Mouse (Mus musculus): ENCODE measurements around the gene Cdkl3. TPM values are rescaled to one million over a fixed set of nuclear protein-coding genes. Genes with fewer than 3 reads are reported as not detected.
A peak's percentile ranks its signal among the peaks of the same experiment; 100 is the strongest.
"Not testable (repeated sequence)": the region's sequence is repeated elsewhere in the genome, so short reads cannot be mapped to it uniquely, and the experiment has no call there.

Cdkl3 gene
- polyA plus RNA-seq, 1 experiment from 2014 or later, result 13.0 TPM

GRCm38 (mm10) chr11:52116117-52116516 is 112.1 kb downstream of the Cdkl3 start:
- not testable (repeated sequence) for DNase-seq (ENCODE audit: extremely low spot score, low spot score); H3K27ac ChIP-seq; H3K4me1 ChIP-seq; H3K9me3 ChIP-seq; H3K27me3 ChIP-seq (ENCODE audit: poor library complexity, severe bottlenecking); H3K4me3 ChIP-seq
- peaks cover 90% of the 10 kb centered on the region for H3K36me3 ChIP-seq (replicated peaks)
- WGBS, result 95% methylated on average over 6 of the region's 6 CpGs

DNA sequence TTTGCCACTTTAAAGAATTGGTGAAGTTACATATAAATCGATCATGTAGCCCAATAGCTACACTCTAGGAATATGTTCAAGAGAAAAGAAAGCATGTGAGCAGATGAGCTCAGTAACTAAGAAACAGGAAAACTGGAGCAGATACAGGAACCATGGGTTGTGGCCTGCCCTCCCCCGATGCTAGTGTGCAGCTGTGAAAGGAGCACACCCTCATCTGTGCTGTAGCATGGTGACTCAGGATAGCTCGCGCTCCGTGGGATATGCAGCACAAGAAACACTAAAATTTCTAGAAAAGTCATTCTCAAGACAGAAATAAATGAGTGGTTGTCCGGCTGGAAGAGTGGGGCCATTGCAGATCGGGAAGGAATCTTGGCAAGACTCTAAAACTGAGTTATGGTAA is 113.1 kb downstream of the Cdkl3 start:
- WGBS, result 97% methylated on average over 7 of the region's 7 CpGs
- Histone ChIP-seq H3K4me1 (no peaks in the 10 kb centered on the region), H3K9me3 (peaks cover 6% of the 10 kb centered on the region), H3K4me3 (no peak overlapping the region), H3K36me3 (replicated peaks) (peaks cover 100% of the 10 kb centered on the region), H3K27me3 (ENCODE audit: poor library complexity, severe bottlenecking) (no peaks in the 10 kb centered on the region), H3K27ac (no peak overlapping the region)
- no peak for DNase-seq (ENCODE audit: extremely low spot score, low spot score)

DNA sequence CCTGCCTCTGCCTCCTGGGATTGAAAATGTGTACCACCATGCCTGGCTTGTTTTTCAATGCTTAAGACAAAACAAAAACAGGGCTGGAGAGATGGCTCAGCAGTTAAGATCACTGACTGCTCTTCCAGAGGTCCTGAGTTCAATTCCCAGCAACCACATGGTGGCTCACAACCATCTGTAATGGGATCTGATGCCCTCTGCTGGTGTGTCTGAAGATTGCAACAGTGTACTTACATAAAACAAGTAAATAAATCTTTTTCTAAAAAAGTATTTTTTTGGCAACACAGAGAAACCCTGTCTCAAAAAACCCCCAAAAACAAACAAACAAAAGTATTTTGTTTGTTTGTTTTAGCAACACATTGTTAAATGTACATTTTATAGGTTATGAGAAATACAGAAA is 116.4 kb downstream of the Cdkl3 start:
- H3K36me3 ChIP-seq (replicated peaks), result peaks cover 100% of the 10 kb centered on the region
- not testable (repeated sequence) for H3K9me3 ChIP-seq; DNase-seq (ENCODE audit: extremely low spot score, low spot score)

GRCm38 (mm10) chr11:52122045-52122444 is 118.0 kb downstream of the Cdkl3 start:
- Histone ChIP-seq H3K9me3 (peaks cover 6% of the 10 kb centered on the region), H3K36me3 (replicated peaks) (peaks cover 99% of the 10 kb centered on the region), H3K27me3 (ENCODE audit: poor library complexity, severe bottlenecking) (no peaks in the 10 kb centered on the region), H3K4me1 (no peaks in the 10 kb centered on the region), H3K27ac (no peak overlapping the region), H3K4me3 (no peak overlapping the region)
- no peak for DNase-seq (ENCODE audit: extremely low spot score, low spot score)
- WGBS, result 94% methylated on average over 6 of the region's 6 CpGs

More for the DNA sequence above, 116.4 kb downstream of the Cdkl3 start:
- not testable (repeated sequence) for H3K4me1 ChIP-seq; H3K27ac ChIP-seq; H3K27me3 ChIP-seq (ENCODE audit: poor library complexity, severe bottlenecking); H3K4me3 ChIP-seq

DNA sequence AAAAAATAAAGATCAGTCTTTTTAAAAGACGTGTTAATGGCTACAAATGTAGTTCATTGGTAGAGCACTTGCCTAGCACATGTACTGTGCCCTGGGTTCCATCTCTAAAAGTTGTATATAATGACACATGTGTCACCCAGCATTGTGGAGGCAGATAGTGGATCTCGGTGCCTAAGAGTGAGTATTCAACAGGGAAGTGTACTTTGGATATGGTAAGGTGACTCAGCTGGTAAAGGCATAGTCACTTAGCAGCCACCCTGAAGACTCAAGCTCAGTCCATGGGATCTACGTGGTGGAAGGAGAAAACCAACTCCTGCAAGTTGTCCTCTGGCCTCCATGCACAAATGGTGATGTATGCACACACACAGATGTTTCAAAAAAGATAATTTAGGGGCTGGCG is 120.4 kb downstream of the Cdkl3 start:
- no peak for DNase-seq (ENCODE audit: extremely low spot score, low spot score)
- WGBS, result 90% methylated on average over 4 of the region's 4 CpGs
- peaks cover 87% of the 10 kb centered on the region for H3K36me3 ChIP-seq (replicated peaks)
- H3K27me3 ChIP-seq (ENCODE audit: poor library complexity, severe bottlenecking), result no peaks in the 10 kb centered on the region
- H3K4me3 ChIP-seq, result no peak overlapping the region
- peaks cover 6% of the 10 kb centered on the region for H3K9me3 ChIP-seq
- H3K4me1 ChIP-seq, result no peaks in the 10 kb centered on the region
- no peak overlapping the region for H3K27ac ChIP-seq

DNA sequence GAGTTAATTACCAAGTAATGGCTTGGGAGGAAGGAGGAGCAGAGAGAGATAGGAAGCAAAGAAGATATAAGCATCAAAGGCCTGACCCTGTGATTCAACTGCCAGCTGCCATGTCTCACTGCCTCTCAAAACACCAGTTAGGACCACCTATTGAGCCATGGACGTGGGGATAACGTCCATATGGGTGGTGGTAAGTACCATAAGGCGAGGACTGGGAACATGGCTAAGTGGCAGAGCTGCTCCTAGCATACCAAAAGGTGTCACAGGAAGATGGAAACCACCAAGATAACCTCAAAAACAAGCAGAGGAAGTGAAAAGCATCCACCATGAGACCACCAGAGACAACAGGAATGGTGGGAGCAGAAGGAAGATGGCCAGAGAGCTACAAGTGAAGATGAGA is 123.1 kb downstream of the Cdkl3 start:
- Histone ChIP-seq H3K36me3 (replicated peaks) (peaks cover 60% of the 10 kb centered on the region), H3K4me1 (no peaks in the 10 kb centered on the region), H3K9me3 (no peaks in the 10 kb centered on the region), H3K27me3 (ENCODE audit: poor library complexity, severe bottlenecking) (no peaks in the 10 kb centered on the region), H3K4me3 (no peak overlapping the region), H3K27ac (no peak overlapping the region)
- DNase-seq (ENCODE audit: extremely low spot score, low spot score), result no peak
- 75% methylated on average over 3 of the region's 3 CpGs for WGBS

DNA sequence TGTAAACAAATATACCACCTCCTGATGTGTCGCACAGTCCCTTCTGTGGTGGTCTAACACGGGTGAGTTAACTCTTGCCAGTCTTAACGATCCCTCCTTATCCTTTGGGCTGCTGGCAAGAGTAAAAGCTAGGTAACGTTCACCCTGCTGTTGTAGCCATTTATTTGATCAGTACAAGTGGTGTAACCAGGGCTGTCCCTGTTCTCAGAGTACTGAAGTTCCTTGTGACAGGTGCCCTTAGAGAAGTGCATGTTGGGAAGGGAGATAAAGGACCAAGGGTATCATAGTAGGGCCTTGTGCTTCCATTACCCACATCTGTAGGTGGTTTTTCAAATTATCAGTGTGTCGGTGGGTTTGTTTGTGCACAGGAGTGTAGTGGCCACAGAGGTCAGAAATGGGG is 123.7 kb downstream of the Cdkl3 start:
- Histone ChIP-seq H3K4me3 (no peak overlapping the region), H3K27ac (no peak overlapping the region), H3K9me3 (no peaks in the 10 kb centered on the region), H3K27me3 (ENCODE audit: poor library complexity, severe bottlenecking) (no peaks in the 10 kb centered on the region), H3K36me3 (replicated peaks) (peaks cover 54% of the 10 kb centered on the region), H3K4me1 (no peaks in the 10 kb centered on the region)
- DNase-seq (ENCODE audit: extremely low spot score, low spot score), result no peak
- WGBS, result 77% methylated on average over 5 of the region's 5 CpGs

DNA sequence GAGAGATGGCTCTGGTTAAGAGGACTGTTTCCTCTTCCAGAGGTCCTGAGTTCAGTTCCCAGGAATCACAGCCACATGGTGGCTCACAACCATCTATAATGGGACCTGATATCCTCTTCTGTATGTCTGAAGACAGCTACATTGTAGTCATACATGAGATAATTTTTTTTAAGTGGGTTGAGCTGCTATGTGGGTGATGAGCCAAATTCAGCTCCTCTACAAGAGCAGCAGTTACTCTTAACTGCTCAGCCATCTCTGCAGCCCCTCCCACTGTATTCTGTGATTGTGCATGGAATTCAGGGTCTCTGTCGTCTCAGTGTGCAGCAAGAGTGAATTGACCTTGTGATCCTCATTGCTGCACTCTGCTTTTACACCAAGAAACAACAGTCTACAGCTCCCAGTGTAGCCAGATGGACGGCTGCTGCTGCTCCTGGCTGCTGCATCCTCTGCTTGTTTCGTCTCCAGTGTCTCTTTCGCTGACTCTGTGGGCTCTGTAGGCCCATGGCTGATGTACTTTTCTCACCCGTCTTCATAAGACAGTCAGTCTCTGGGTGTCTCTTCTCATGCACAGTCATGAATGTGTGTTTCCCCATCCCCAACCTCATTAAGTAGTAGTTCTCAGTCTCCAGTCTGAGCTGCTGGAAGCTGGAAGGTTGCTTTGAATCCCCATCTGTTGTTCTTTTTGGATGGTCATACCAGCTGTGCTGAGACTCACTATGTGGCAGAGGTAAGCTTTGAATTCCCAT is 124.5 kb downstream of the Cdkl3 start:
- no peaks in the 10 kb centered on the region for H3K27me3 ChIP-seq (ENCODE audit: poor library complexity, severe bottlenecking)
- no peak overlapping the region for H3K4me3 ChIP-seq
- 77% methylated on average over 5 of the region's 5 CpGs for WGBS
- H3K36me3 ChIP-seq (replicated peaks), result peaks cover 46% of the 10 kb centered on the region
- H3K4me1 ChIP-seq, result no peaks in the 10 kb centered on the region
- H3K27ac ChIP-seq, result no peak overlapping the region
- no peak for DNase-seq (ENCODE audit: extremely low spot score, low spot score)
- no peaks in the 10 kb centered on the region for H3K9me3 ChIP-seq

- Histone ChIP-seq H3K4me3 (no peak overlapping the region), H3K27ac (no peak overlapping the region), H3K36me3 (replicated peaks) (peaks cover 40% of the 10 kb centered on the region), H3K4me1 (no peaks in the 10 kb centered on the region), H3K9me3 (peaks cover 2% of the 10 kb centered on the region; the same call in 1 of the 2 replicates), H3K27me3 (ENCODE audit: poor library complexity, severe bottlenecking) (no peaks in the 10 kb centered on the region)
- no peak for DNase-seq (ENCODE audit: extremely low spot score, low spot score)
- 38% methylated on average over 3 of the region's 3 CpGs for WGBS
Measured at GRCm38 (mm10) chr11:52129171-52129570, 125.2 kb downstream of the Cdkl3 start.

DNA sequence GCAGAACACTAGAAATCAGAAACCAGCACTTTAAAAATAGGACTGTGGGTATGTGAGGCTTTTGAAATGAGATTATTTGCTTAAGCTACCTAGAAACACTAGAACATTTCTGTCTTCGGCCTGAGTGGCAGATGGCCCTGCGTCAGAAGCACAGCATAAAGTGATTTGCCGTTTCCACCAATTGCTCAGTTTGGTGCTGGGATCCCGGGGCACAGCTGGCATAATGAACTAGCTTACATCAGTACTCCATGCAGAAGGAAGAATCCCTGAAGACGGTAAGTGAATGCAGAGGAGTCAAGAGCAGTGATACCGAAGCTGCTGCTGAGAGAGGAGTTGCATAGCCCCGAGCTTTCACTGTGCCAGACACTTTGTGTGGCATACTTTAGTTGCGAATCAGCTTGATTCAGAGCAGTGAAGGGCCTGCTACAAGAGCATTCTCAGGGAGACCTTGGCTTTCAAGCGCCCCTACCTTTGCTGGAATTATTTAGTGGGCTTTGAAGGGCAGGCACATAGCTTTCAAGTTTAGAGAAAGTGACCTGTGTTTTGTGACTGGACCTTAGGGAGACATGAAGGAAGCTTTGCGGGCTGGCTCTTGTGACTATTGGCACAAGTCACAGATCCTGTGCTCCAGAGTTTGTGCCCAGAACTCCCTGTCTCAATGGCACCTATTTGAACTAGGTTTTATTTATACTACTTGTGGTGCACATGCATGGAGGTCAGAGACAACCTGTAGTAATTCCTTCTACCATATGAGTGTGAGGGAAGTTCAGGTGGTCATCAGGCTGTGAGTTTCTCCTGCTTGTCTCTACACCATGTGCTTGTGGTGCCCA is 125.8 kb downstream of the Cdkl3 start:
- no peaks in the 10 kb centered on the region for H3K27me3 ChIP-seq (ENCODE audit: poor library complexity, severe bottlenecking)
- H3K9me3 ChIP-seq, result peaks cover 5% of the 10 kb centered on the region; the same call in 1 of the 2 replicates
- H3K4me1 ChIP-seq, result no peaks in the 10 kb centered on the region
- 86% methylated on average over 10 of the region's 10 CpGs for WGBS
- H3K36me3 ChIP-seq (replicated peaks), result peaks cover 33% of the 10 kb centered on the region
- no peak for DNase-seq (ENCODE audit: extremely low spot score, low spot score)
- H3K27ac ChIP-seq, result 0 out of 2 replicates have a peak overlapping the region, but pooled peaks have one; percentile 4
- H3K4me3 ChIP-seq, result no peak overlapping the region

GRCm38 (mm10) chr11:52130451-52131068 is 126.5 kb downstream of the Cdkl3 start:
- H3K27ac ChIP-seq, result no peak overlapping the region
- 84% methylated on average over 7 of the region's 7 CpGs for WGBS

More at GRCm38 (mm10) chr11:52130451-52131068, 126.5 kb downstream of the Cdkl3 start:
- DNase-seq (ENCODE audit: extremely low spot score, low spot score), result no peak
- Histone ChIP-seq H3K27me3 (ENCODE audit: poor library complexity, severe bottlenecking) (no peaks in the 10 kb centered on the region), H3K4me3 (no peak overlapping the region), H3K36me3 (replicated peaks) (peaks cover 26% of the 10 kb centered on the region), H3K9me3 (peaks cover 12% of the 10 kb centered on the region), H3K4me1 (no peaks in the 10 kb centered on the region)
